Mouse (Mus musculus) adrenal gland, postnatal 25 days (tissue): ENCODE measurements around the gene Racgap1. TPM values are rescaled to one million over a fixed set of nuclear protein-coding genes. Genes with fewer than 3 reads are reported as not detected.

ENCODE experiments used
- DNase-seq: peaks from one replicate; pipeline ENCODE4 v3.0.0; 2021; ENCODE audit warnings: mixed read lengths
- total RNA-seq: library from RNA; stranded (reverse); gene quantifications from 2 replicates; pipeline ENCODE4 v1.2.3, GENCODE M21; 2021

Racgap1 gene
- total RNA-seq, 1 experiment from 2014 or later: 13.6 TPM

DNA sequence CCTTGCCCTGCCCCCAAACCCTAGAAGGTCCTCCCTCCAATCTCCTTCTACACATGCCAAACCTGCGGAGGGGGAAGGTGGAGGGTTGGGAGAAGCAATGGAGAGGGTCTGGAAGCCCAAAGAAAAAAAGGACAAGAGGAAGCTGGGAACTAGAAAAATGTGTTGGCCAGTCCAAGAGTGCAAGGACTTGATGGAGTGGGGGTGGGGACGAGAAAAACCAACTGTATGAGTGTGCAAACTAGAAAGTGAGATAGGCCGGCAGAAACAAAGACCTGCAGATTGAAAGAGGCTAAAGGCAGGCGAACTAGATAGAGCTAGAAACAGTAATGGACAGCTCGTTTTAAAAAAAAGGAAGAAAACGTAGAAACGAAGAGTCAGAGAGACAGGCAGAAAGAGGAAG, 61.8 kb downstream of the Racgap1 start:
- DNase-seq: no peak

DNA sequence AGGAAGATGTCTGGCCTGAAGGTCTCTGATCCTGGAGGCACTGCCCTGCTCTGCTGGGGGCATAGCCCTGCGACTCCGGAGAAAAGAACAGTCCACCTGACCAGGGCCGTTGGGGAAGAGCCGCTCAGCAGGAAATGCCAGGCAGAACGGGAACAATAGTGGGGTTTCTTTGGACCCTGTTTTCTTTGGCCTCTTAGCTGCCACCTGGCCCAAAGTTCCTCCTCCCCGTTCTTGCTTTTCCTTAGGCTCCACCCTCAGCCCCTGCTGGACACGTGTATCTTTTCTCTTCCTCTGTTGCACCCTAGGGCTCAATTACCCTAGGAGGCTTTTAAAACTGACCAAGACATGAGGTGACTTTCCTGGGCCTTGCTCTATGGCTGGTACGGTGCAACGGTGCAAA, 62.2 kb downstream of the Racgap1 start:
- DNase-seq: no peak

DNA sequence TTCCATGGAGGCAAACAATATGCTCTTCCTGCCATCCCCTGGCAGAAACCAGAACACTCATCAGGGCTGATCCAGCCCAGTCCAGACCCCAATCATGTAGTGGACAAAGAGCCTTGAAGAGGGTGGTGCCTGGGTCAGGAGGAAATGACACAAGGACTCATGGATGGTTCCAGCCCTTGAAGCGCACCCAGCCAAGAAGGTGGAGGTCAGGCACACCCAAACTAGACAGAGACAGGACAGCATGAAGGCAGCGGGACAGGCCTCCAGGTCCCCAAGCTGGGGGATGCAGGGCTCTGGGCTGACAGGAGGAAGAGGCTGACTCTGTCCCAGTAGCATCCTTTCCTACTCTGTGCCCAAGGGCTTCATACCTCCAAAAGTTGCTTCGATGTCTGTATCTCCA, 64.9 kb downstream of the Racgap1 start:
- no peak for DNase-seq

DNA sequence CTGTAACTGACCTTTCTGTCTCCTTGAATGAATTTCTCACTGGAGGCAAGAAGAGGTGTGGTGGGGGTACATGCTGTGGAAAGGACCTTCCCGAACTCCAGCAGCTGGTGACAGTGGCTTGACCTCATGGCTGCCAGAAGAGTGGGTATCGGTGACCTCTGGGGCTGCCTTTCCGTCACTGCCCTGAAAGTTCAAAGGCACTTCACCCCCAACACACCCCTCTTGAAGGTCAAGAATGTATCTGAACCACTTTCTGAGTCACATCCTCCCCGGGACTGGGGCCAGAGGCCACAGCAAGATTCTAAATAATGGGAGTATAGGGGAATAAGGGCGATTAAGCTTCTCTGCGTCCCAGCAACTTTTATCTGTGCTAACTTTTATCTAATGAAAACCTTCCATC, 65.7 kb downstream of the Racgap1 start:
- DNase-seq: peak; percentile 37

DNA sequence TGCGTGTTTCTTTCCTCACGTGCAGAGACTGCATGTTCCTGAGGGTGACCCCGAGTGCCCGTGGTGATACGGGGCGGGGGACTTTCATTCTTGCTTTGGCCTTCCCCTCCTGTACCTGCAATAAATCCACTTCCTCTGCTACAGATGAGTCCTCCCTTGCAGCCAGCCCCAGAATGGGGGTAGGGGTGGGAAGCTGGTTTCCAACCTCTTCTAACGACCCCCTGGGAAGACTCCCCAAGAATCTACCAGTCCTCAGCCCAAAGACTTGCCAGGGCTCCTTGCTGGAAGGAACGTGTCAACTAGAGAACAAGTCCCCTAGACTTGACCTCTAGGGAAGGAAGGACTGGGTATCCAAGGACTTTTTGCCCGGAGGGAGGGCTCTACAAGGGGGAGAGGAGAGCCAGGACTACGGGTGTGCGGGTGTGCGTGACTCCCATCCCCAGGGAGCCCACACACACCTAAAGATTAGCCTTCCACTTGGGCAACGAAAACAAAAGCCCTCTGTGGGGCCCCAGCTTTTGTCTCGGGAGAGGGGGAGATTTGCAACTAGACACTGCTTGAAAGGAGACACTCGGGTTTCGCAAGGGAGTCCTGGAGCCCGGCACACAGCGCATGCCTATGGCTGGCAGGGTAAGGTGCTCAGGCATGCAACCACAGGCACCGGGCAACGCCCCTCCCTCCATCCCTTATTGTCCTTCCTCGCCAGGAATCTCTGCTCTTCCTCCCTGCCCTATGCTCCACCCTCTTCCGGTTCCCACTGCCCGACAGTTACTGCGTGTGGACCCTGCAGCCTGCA, 66.9 kb downstream of the Racgap1 start:
- DNase-seq: no peak

DNA sequence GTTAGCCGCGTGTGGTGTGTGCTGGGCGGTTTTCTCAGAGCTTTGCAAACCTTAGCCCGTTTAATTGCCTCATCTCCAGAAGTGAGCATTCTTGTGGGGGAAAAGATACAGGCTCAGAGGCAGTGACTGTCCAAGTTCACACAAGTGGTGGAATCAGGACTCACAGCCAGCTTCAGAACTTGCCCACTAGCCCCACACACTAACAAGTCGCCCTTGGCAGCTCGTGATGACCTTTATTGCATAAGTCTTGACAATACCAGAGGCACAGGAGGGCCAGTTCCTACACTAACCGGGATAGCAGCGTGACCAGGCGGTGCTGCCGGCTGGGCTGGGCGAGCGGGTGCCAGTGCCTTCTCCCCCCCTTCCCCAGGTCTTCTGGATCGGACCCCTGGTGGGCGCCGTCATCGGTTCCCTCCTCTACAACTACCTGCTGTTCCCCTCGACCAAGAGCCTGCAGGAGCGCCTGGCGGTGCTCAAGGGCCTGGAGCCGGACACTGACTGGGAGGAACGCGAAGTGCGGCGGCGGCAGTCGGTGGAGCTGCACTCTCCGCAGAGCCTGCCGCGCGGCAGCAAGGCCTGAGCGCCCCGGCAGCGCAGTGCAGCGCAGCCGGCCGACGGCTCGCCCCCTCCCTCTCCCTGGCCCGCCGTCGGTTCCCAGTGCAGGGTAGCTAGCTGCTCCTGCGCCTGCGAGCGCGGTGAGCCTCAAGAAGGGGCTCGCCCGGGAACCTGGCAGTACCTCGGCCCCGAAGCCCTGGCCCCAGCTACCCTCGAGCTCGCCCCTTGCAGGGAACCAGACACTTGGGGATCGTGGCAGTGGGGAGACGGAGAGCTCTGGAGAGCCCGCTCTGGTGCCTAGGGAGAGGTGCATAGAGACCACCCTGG, 67.8 kb downstream of the Racgap1 start:
- DNase-seq: peak; percentile 33

DNA sequence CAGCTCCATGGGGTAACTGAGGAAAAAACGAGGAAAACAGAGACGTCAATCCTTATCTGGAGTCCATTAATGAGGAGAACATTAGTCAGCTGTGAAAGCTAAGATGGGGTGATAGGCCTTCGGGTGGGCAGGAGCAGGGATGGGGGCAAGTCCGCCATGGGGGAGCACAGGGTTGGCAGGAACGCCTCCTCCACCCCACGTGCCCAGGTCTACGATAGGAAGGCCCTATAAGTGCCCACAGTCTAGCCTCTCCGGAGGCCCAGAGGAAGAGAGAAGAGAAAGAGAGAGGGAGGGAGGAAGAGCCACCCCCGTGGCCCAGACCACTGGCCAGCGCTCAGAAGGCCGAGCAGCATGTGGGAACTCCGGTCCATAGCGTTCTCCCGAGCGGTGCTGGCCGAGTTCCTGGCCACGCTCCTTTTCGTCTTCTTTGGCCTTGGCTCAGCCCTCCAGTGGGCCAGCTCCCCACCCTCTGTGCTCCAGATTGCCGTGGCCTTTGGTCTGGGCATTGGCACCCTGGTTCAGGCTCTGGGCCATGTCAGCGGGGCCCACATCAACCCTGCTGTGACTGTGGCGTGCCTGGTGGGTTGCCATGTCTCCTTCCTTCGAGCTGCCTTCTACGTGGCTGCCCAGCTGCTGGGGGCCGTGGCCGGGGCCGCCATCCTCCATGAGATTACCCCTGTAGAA, 72.5 kb downstream of the Racgap1 start, which contains the start of gene Aqp2:
TSS of gene Aqp2 (plus strand) at position 254 of the 684 bp plus-strand sequence.
- peak; percentile 28 for DNase-seq

Other genes with a start within 250 kb of the Racgap1 start
- gene Nckap5l, start 193.9 kb downstream of the Racgap1 start, total RNA-seq: 40.6 and 42.1 TPM in 2 replicates
- 6.2 and 7.7 TPM in 2 replicates for gene Bcdin3d, start 176.9 kb downstream of the Racgap1 start, total RNA-seq
- gene Faim2, start 123.5 kb downstream of the Racgap1 start, total RNA-seq: 24.3 TPM in 2 replicates
- 0.82 TPM in 1 of 2 replicates, not detected in the other for gene Aqp2, start 72.6 kb downstream of the Racgap1 start, total RNA-seq
- gene Aqp5, start 60.9 kb downstream of the Racgap1 start, total RNA-seq: 1.9 and 3.3 TPM in 2 replicates
- not detected in 2 replicates for gene Aqp6, start 50.3 kb downstream of the Racgap1 start, total RNA-seq
- 0.33 and 0.49 TPM in 2 replicates for gene Asic1, start 18.7 kb upstream of the Racgap1 start, total RNA-seq
- gene Smarcd1, start 50.5 kb upstream of the Racgap1 start, total RNA-seq: 51.9 and 63.6 TPM in 2 replicates
- 30.4 and 43.7 TPM in 2 replicates for gene Gm17349, start 53.8 kb upstream of the Racgap1 start, total RNA-seq
- 639 and 861 TPM in 2 replicates for gene Gpd1, start 65.9 kb upstream of the Racgap1 start, total RNA-seq
- gene Cox14, start 74.0 kb upstream of the Racgap1 start, total RNA-seq: 217 and 256 TPM in 2 replicates
- 47.5 and 61.7 TPM in 2 replicates for gene Cers5, start 121.2 kb upstream of the Racgap1 start, total RNA-seq
- gene Lima1, start 223.8 kb upstream of the Racgap1 start, total RNA-seq: 40.3 and 42.4 TPM in 2 replicates